Mouse (Mus musculus) small intestine, adult 2 months (tissue): ENCODE results near the gene Ambra1.

Experiments used
- CTCF ChIP-seq: fragments of 200-500 bp; IDR thresholded peaks from 2 replicates; pipeline ENCODE4 v1.5.1; 2012; ENCODE audit warnings: low read depth, mild to moderate bottlenecking, control low read depth, inconsistent platforms, low read length, moderate library complexity, mixed read lengths; ENCODE audit not compliant: insufficient replicate concordance, insufficient read length; ENCODE audit errors: extremely low read depth
- POLR2A ChIP-seq: fragments of 200-500 bp; IDR thresholded peaks from 2 replicates; pipeline ENCODE4 v1.6.1; 2012; ENCODE audit warnings: low read depth, mild to moderate bottlenecking, control low read depth, inconsistent platforms, low read length, moderate library complexity

DNA sequence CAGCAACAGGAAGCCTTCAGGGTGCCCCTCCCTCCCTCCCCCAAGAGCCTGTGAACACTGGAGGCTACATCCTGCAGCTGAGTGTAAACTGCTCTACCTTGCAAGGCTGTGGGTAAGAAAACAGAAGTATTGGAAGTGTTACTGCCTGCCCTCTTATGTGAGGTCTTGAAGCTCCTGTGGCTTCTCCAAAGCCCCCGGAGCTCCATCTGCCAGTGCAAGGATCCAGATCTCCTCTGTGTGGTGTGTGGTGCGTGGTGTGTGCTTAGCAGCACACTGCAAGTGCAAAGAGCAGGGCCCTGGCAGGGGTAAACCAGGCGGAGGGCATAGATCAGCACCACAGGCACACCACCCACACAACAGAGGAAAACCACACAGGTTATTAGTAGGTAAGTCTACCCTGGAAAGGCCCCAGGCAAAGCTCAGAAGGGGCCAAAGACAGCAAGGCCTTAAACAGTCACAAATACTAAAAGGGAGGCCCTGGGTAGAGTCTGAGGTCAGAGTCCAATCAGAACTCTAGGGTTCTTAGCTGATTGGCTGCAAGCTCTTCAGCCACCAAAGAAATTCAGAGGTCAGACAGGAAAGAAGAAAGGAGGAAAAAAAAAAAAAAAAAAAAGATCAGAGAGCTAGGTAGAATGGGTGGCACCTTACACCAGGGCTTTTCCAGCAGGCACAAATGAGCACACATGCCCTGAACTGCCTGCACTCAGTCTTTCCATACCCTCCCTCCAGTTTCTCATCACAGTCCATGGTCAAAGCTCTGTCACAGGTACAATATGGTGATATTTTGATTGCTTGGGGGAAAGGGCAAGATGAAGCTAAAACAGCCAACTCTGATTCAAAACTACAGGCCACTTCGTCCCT is 232.2 kb downstream of the Ambra1 start:
- no peak for TF ChIP-seq POLR2A
- TF ChIP-seq CTCF: no peak
